Mouse (Mus musculus): ENCODE data around the gene Nrarp.

Gene Nrarp

DNA sequence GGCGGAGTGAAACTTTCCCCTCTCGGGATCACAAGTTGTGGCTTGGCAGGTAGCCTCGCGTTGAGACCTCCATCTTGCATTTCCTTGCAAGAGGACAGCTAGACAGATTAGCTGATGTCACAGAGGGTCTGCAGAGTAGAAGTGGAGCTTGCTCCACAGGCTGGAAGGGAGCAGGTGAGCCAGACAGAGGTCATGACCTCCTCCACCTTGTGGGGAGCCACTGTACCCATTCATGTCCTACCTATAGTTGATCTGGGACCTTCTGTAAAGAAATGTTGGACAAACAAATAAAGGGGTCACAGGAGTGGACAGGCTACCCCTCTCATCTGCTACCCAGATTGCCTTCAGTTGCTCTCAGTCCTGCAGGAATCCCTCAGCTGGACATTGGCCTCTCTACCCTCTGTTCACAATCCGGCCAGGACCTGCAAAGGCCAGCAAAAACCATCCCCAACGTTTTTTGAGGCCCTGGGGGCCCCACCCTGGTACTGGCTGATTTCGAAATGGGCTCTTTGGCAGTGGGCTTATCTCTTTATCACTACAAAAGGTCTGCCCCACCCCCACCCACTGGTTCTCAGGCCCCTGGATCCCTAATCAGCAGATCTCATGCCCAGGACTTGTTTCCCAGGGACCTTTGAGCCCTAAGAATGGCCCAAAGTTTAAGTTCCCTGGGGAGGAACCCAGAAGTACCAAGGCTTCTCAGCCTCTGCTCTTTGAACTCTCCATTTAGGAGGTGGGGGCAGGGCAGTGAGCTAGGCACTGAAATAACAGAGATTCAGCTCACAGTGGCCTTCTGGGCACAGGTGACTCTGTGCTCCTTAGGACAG, 5.5 kb upstream of the Nrarp start:
- no peak for DNase-seq (ENCODE audit: low spot score in 2 of 2)

DNA sequence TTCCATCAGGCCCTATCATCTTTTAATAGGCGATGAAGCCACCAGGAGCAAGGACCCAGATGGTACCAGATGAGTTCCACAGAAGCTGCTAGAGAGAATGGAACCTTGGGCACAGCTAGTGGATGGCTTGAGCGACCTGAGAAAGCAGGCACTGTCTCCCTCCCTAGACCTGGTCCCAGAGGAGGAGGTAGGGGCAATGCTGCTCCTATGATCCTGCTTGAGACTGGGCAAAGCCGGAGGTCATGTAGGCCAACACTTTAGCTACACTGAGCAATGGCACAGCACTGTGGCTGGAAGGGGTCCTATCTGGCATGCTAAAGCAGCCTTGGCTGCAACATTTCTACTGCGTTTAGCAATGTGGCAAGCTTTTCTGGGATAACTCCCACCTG, 4.9 kb upstream of the Nrarp start:
- no peak for DNase-seq (ENCODE audit: low spot score in 2 of 2)

DNA sequence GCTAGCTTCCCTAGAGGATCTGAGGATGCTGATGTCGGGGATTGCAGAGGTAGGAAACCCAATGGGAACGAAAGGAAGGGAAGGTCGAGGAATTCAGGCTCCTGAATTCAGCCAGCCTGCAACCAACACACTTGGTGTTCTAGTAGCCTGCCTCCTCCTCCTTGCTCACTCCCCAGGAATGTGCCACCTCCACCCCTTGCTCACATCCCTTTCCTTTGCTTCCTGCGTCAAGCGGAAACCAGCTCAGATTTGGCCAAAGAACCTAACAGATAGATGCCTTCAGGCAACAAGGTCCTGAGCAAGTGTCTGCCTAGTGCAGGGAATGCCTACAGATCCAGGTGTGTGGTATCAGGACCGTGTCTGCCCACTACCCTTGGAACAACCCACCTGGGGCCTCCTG, 4.0 kb upstream of the Nrarp start:
- no peak for DNase-seq (ENCODE audit: low spot score in 2 of 2)

DNA sequence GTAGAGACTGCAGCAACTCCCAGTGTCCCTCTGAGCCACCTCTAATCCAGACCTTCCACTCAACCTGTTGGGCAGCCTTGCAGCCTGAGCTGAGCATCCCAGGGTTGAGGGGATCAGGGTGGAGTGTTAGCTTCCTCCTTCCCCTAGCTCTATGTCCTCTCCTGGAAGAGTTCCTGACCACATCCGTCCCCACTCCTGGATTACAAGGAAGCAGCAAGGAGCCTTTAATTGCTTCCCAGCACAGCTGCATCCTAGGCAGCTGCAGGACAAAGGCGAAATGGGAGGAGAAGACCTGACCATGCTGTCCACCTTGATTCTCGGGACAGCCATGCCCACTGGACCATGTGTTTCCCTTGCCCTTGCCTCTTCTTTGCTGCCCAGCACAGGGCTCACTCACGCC, 3.5 kb upstream of the Nrarp start:
- no peak for DNase-seq (ENCODE audit: low spot score in 2 of 2)

DNA sequence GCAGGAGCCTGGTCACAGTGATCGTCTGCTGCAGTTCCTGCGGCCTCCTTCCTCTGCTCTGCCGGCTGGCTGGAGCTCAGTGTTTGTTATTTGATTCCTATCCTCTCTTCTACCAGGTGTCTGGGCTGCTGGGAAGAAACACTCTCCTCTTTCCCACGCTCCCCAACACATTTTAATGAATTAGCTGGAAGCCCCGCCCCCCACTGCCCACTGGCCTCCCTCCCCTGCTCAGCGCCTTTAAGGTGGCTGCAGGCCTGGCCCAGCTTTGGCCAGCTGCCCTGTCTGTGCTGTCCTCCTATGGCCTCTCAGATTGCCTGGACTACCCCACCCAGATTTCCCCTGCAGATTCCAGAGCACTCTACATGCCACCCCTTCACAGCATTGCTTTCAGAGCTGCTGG, 2.9 kb upstream of the Nrarp start:
- DNase-seq (ENCODE audit: low spot score in 2 of 2) = no peak

DNA sequence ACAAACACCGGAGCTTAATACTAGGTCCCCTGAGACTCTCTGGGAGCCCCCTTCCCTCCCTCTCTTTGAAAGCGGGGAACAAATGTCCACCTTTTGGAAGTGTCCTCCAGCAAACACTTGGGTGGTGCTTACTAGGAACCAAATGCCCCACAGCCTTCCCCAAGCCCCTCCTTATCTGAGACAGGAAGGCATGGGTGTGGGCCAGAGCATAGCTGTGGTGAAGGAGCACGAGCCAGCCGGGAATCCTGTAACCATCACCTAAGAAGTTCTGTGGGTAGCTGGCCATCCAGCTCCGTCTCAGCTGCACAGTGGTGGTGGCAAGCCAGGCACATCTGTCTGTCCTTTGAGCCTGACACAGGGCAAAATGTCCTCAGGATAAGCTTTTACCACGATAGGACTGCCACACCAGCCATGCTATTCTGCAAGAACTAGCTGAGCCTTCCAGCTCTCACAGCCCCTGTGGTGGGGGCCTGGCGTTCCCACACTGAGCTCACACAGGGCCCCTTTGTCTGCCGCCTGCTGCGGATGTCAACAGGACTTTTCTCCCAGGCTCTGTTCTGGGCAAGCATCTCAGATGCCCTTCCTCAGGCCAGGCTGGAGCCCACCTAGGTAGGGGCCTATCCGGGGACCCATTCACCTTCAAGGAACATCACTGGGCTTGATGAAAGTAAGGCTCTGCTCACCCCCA, 2.1 kb upstream of the Nrarp start:
- no peak for DNase-seq (ENCODE audit: low spot score in 2 of 2)

DNA sequence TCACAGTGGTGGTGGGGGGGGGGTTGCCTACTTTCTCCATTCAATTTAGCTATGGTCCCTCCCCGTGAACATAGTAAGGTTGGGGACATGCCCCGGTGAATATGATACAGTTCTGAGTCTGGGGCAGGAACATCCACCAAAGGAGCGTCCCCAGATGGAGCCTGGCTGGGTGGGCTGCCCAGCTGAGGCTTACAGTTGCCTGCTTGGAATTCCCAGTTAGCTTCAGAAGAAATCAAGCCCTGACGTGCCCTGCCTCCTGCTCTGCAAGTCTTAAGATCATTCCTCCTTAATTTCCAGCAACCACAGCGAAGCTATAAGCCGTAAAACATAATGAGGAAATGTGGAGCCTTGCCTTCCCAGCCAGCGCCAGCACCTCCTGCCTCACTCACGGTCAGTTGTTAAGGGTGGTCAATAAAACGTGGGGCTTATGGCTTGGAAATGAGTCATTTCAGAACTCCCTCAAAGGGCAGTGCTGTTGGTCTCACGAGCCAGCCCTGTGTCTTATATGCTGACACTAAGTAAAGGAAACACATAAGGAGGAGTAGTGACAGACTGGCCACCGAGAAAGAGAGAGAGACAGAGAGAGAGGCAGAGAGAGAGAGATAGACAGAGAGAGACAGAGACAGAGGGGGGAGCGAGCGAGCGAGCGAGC, 866 bp upstream of the Nrarp start:
- DNase-seq (ENCODE audit: low spot score in 2 of 2) = no peak

DNA sequence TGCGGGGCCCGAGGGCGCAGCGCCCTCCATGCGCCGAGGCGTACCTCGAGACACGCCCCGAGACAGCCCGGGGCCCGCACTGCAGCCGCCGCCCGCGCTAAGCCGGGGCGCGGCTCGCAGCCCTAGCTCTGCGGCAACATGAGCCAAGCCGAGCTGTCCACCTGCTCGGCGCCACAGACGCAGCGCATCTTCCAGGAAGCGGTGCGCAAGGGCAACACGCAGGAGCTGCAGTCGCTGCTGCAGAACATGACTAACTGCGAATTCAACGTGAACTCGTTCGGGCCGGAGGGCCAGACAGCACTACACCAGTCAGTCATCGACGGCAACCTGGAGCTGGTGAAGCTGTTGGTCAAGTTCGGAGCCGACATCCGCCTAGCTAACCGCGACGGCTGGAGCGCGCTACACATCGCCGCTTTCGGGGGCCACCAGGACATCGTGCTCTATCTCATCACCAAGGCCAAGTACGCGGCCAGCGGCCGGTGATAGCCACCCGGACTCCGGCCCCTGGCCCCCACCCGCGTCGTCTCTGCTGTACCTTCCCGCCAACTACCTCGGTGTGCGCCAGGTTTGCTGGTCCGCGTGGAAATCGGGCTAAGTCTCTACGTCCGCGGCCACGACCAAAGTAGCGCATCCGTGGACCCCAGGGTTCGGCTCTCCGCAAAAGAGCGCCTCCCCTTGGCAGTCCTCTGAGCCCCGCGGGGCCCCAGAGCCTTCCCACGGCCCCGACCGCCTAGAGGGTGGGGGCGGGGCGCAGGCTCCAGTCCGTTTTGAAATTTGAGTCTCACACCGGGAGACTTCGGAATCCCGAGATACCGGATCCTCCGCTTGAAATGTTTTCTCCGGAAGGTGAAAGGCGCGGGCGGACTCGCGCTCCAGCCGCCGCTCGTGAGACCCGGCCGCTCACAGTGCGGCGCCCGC, 674 bp downstream of the Nrarp start:
- no peak for DNase-seq (ENCODE audit: low spot score in 2 of 2)

DNA sequence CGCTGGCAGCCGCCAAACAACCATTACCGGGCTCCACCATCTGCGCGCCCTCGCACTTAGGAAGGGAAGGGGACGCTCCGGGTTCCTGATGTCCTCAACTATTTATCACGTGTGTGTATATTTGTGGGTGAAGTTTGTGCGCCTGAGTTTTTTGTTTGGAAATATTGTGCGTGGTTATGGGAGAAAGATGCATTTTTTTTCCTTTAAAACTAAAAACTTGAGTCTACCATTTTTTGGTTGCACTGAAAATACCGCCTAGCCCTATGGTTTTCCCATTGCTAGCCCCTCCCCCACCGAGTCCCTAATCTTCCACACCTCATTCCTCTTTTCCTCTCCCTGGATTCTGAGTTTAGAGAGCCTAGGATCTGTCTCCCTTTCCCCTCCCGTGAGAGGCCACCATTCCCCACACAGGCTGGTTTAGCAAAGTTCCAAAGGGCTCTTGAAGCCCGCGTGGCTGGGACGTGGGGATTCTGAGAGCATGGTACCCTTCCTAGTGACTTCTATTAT, 1.4 kb downstream of the Nrarp start:
- no peak for DNase-seq (ENCODE audit: low spot score in 2 of 2)

DNA sequence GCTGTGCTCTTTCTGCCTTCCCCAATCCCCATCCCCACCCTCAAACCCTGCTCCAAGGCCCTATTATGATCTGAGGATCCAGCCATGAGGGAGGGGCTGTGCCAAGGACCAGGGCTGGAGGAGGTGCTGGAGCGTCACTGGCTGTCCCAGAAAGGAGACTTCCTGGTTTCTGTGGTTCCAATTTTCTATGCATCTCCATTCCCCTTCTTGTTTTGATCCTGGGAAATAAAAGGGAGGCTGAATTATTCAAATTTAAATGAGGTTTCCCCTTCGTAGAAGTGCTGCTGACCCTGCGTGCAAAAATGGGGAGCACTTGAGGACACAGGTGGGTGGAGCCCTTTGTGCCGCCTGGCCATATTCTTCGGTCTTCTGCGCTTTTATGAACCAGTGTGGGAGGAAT, 2.1 kb downstream of the Nrarp start:
- no peak for DNase-seq (ENCODE audit: low spot score in 2 of 2)

DNA sequence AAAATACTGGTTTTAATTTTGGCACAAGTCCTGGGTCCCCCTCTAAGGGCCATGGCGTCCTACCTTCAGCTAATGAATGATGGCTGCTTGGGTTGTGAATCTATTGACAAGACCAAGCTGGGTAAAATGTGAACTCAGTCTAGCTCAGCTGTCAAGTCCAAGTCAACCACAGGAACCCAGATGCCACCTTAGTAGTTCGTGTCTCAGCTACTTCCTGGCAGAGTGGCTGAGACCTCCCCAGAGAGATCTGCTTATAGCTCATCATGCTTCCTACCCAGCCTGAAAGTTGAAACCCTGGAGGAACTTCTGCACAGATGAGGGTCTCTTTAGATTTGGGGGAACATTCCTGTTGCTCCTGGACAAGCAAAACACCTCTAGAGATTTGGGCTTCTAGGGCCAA, 2.8 kb downstream of the Nrarp start:
- DNase-seq (ENCODE audit: low spot score in 2 of 2) = no peak

DNA sequence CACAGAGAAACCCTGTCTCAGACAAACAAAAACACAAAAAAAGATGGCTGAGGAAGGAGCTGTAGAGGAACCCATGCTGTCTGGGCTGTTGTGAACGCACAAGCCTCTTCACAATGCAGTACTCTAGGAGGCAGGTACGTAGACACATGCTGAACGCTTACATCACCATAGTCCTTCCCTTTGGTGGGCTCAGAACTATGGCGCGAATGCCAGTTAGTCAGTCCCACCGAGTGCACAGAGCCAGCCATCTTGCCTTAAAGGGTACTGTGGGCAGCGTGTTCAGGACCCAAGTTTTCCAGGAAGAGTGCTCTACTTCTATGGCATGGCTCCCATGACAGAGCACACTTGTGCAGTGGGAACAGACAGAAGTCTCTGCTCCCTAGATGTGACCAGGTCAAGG, 3.9 kb downstream of the Nrarp start:
- no peak for DNase-seq (ENCODE audit: low spot score in 2 of 2)

DNA sequence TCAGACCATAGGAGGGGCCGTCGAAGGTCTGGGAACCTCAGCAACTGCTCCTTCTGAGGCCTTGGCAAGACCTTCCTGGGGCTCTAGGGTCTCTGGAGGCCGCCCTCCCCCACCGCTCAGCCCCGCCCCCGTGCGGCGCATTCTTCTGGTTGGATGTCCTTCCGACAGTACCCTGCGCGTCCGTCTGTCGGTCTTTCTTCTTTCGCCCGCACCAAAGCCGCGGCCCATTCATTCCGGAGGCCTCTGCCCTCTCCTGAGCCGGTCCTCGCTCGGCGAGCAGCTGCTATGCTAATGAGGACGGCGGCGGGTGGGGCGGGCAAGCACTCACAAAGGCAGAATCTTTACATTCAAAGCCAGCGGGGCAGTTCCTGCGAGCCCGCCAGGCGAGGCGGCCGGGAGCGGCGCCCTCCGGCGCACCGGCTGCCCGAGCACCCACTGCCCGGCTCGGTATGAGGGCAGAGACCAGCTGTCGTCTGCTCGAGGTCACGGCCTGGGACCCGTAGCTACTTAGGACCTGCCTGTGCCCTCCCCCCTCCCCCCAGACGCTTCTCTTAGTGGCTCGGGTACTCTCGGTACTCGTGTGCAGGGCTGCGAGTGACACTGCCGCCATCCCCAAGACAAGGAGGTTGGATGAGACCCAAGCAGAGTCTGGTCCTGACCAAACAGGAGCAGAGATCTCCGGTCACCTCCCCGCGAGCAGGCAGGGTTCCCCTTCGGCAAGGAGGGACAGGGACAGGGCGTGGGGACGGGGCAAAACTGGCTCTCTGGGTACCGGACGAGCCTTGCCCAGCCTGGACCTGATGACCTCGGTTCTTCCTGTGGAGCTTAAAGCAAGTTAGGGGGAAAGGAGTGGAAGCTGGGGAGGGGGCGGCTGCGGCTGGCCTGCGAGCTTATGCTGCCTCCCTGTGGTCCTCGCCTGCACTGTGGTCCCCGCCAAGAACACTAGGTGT, 5.3 kb downstream of the Nrarp start:
- DNase-seq (ENCODE audit: low spot score in 2 of 2) = peak in 1 of 2 experiments; percentile 64

DNA sequence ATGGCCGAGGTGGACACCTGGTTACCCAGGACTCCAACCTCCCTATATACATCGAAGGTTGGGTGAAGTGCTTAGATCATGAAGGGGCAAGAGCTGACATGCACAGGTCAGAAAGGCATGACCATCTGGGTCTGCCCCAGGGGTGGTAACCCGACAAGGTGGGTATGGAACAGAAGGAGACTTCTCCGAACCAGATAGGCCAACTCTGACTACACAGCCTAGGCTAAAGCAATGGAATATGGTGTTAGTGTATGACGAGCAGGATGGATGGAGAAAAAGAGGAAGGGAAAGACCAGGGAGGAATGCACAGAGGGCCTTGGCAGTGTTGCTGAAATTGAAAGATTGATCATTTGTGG, 6.0 kb downstream of the Nrarp start:
- DNase-seq (ENCODE audit: low spot score in 2 of 2) = no peak

DNA sequence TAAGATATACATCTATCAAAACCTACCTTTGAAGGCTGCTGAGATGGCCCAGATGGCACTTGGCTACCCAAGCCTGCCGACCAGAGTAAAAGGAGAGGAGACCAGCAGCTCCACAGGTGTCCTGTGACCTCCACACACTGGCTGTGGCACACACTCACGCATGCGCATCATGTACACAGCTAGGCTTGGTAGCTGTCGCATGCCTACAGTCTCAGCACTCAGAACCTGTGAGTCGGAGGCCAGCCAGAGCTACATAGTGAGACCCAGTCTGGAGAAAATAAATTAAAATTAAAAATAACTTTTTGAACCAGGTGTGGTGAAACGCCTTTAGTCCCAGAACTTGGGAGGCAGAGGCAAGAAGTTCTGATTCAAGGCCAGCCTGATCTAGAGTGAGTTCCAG, 7.3 kb downstream of the Nrarp start:
- DNase-seq (ENCODE audit: low spot score in 2 of 2) = no peak

DNA sequence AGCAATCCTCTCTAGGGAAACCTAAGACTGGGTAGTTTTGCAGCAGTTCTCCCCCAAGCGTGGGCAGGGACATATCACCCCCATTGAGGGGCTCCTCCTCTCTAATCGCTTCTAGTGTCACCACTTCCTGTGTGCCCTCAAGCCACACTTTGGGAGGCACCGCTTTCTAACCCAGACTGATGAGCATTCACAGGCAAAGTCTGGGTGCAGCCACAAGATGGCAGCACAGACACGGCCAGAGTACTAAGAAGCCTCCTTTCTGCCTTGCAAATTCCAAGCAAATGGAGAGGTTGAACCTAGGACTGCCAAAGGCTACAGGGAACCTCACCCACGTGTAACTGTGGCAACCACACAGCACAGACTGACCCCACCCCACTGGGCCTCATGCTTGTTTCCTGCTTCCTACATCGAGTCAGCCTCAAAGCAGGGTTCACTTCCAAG, 12.8 kb downstream of the Nrarp start:
- DNase-seq (ENCODE audit: low spot score in 2 of 2) = peak; percentile 74 to 85

DNA sequence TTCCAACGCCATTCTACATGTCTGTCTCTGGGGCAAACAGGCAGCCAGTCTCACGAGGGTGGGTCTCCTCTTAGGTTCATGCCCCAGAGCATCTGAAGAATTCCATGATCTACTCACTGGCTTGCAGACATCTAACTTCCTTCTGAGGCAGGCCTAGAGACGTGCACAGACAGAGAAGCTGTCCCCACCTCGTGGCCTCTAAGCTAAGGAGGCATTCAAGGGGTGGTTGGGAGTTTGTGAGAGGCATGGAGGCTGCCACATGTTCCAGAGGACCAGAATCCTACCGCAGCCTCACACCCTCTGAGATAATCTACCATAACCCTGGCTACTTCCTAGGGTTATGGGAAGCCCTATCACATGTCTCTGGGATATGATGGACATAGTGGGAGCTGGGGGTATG, 13.4 kb downstream of the Nrarp start:
- DNase-seq (ENCODE audit: low spot score in 2 of 2) = no peak

DNA sequence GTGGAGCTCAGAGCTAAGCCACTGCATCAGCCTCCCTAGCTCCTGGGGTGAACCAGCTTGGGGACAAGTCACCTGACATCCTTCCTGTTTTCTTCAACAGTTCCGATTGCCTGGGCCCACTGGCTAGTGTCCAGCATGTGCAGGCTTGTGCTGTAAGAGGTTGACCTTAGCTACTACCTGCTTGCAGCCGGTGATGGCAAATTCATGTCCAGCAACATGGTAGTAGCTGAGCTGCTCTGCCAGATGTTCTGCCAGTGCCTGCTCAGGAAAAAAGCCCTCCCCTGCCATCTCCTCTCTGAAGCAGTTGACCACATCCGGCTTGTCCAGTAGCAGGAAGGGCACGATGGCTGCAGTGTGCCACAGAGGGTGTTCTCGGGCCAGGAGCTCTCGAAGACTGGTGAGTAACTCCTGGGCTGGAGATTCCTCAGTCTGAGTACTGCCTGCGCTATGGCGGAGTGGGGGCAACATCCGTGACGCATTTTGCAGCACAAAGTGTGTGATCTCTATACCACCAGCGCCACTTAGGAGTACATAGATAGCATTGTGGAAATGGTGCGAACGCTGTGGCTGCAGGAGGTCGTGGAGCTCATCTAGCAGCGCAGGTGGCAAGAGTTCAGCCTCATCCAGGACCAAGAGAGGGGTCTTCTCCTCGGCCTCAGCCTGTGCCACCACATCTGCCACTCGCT, 14.1 kb downstream of the Nrarp start:
- DNase-seq (ENCODE audit: low spot score in 2 of 2) = no peak

DNA sequence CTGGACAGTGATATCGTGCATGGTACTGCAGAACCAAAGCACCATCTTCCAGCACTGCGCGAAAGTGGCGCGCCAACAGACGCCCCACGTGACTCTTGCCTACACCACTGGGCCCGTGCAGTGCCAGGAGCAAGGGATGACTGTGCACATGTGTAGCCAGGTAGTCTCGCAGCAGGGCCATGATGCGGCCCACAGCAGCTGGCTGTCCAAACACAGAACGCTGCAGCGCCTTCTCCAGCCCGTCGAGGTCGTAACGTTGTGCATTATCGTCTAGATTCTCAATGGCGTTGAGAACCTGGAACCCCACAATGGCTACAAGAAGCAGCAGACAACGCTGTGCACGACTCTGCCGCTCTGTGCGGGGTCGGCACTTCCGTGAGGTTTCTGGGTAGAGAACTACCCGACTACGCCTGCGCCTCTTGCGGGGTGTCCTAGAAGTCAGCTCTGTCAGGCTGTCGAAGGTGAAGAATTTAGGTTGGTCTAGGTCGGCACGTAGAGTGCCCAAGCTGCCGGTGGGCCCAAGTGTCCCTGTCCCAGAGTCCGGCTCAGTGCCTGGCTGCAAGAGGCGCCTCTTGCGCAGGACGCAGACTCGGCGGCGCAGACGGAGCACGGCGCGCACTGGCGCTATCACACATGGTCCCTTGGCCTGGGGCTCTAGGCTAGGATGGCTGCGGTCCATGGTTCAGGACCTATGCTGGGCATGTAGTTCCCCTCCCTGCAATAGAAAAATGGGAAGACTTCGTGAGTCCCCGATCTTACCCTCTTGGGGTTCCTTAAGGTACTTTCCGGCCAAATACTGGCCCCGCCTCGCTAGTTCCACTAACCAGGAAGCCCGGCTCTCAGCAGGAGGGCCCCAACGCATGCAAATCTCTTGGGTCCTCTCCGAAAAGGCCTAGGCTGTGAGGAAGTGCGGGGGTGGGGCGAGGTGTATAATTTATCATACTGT, 14.9 kb downstream of the Nrarp start:
- peak in 1 of 2 experiments; percentile 80 for DNase-seq (ENCODE audit: low spot score in 2 of 2)

Measured in urinary bladder, postnatal 36 days (tissue).